Mouse (Mus musculus): ENCODE measurements at regions not wholly inside any gene's neighbourhood (a gene's known extent, or its start where the extent isn't known, plus 50 kb on each side); places are given as distances from the start of the nearest gene placed in this dataset.

DNA sequence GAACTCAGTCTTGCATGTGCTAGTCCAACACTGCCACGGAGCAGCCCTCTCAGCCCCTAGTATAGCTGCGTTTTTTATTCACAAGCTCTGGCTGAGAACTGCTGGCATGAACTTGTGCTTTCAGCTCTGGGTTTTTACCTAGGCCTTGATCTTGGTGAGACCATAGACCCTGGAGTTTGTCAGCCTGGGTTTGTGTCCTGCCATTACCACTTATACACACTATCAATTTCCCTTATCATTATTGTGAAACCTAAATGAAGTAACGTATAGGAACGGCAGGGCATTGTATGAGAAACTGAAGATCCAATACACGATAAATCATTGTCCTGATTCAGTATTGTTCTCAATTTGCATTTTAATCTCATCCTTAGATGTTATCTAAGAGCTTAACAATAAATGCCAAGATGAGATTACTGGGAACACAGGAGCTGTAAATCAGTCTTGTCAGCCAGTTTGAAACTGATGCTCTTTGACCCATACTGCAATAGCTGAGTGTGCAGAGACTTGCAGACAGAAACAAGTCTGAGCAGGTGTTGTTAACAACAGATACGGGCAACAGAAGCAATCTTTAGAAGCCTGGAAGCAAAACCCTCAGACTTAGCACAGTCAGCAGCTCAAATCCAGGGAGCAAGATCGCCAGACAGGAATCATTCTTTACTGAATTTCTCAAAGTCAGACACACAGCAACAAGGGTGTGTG, 190.7 kb upstream of the Mctp2 start:
- Histone ChIP-seq H3K9ac (ENCODE audit: low read depth, poor library complexity, severe bottlenecking) (no peak overlapping the region), H3K27me3 (ENCODE audit: control insufficient read depth, insufficient read depth, low read length, poor library complexity, severe bottlenecking) (no peaks in the 10 kb centered on the region), H3K4me3 (ENCODE audit: low read depth, low read length) (no peak overlapping the region), H3K4me1 (ENCODE audit: control insufficient read depth, insufficient read depth, low read length) (no peaks in the 10 kb centered on the region), H3K36me3 (ENCODE audit: control insufficient read depth, insufficient read depth, low read length, poor library complexity, severe bottlenecking) (no peaks in the 10 kb centered on the region), H3K27ac (ENCODE audit: insufficient read depth, low read length) (no peak overlapping the region), H3K9me3 (replicated peaks; ENCODE audit: control insufficient read depth, insufficient read depth, low read length, poor library complexity, severe bottlenecking) (no peaks in the 10 kb centered on the region)
- no peak for TF ChIP-seq POLR2A (IDR thresholded peaks at IDR 0.05; ENCODE audit: insufficient read depth, low read length)
- no peak for TF ChIP-seq CTCF (IDR thresholded peaks at IDR 0.05; ENCODE audit: low read depth, low read length)
- TF ChIP-seq EP300 (IDR thresholded peaks at IDR 0.05; ENCODE audit: insufficient read depth, low read depth, low read length), result no peak

DNA sequence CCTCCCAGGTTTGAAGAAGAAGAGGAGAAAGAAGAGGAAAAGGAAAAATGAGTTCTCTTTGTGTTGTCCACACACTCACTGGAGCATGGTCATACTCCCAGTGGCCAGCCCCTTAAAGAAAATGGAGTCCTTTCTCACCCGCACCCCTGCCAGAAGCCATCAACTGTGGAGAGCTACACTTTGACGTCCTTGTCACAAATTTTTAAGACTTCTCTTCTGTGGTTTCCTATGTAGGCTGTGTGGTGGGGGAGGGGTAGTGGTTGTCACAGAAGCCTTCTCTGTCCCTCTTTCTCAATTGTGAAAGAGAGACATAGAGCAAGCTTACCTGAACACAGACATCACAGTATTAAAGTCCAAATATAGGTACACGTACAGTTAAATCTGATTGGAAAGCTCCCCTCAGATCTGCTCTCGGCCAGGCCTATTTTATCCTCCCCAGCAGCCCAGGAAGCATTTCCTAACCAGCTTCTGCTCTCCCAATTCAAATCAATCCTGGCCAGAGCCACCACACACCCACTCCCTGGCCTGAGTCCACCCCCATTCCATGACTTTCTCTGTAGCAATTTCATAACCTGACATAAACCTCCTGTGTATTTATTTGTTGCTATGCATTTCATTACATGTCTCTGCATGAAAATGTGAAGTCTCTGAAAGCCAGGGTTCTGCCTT, 192.3 kb upstream of the Mctp2 start:
- H3K4me1 ChIP-seq (ENCODE audit: control insufficient read depth, insufficient read depth, low read length), result no peaks in the 10 kb centered on the region
- no peaks in the 10 kb centered on the region for H3K27me3 ChIP-seq (ENCODE audit: control insufficient read depth, insufficient read depth, low read length, poor library complexity, severe bottlenecking)
- H3K9me3 ChIP-seq (replicated peaks; ENCODE audit: control insufficient read depth, insufficient read depth, low read length, poor library complexity, severe bottlenecking), result no peaks in the 10 kb centered on the region
- H3K4me3 ChIP-seq (ENCODE audit: low read depth, low read length), result no peak overlapping the region
- no peak overlapping the region for H3K9ac ChIP-seq (ENCODE audit: low read depth, poor library complexity, severe bottlenecking)
- no peak overlapping the region for H3K27ac ChIP-seq (ENCODE audit: insufficient read depth, low read length)
- H3K36me3 ChIP-seq (ENCODE audit: control insufficient read depth, insufficient read depth, low read length, poor library complexity, severe bottlenecking), result no peaks in the 10 kb centered on the region
- TF ChIP-seq CTCF (IDR thresholded peaks at IDR 0.05; ENCODE audit: low read depth, low read length), result no peak
- TF ChIP-seq EP300 (IDR thresholded peaks at IDR 0.05; ENCODE audit: insufficient read depth, low read depth, low read length), result no peak
- TF ChIP-seq POLR2A (IDR thresholded peaks at IDR 0.05; ENCODE audit: insufficient read depth, low read length), result no peak

DNA sequence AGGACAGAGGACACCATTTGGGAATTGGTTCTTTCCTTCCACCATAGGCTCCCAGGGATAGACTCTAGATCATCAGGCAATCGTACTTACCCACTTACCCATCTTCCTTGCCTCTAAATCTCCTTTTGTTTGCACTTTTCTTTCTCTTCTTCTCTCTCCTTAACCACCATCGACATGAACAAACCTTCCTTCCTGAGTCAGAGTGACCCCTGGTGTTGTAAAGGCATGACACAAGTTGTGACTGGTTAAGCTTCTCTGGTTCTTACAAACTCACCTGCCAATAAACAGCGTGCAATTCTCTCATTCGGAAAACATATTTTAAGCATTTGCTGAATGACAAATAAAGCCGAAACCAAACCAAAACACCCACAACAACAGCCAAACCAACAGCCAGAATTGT, 193.4 kb upstream of the Mctp2 start:
- Histone ChIP-seq H3K9ac (ENCODE audit: low read depth, poor library complexity, severe bottlenecking) (no peak overlapping the region), H3K4me1 (ENCODE audit: control insufficient read depth, insufficient read depth, low read length) (no peaks in the 10 kb centered on the region), H3K9me3 (replicated peaks; ENCODE audit: control insufficient read depth, insufficient read depth, low read length, poor library complexity, severe bottlenecking) (no peaks in the 10 kb centered on the region), H3K4me3 (ENCODE audit: low read depth, low read length) (no peak overlapping the region), H3K27me3 (ENCODE audit: control insufficient read depth, insufficient read depth, low read length, poor library complexity, severe bottlenecking) (no peaks in the 10 kb centered on the region), H3K36me3 (ENCODE audit: control insufficient read depth, insufficient read depth, low read length, poor library complexity, severe bottlenecking) (no peaks in the 10 kb centered on the region), H3K27ac (ENCODE audit: insufficient read depth, low read length) (no peak overlapping the region)
- TF ChIP-seq POLR2A (IDR thresholded peaks at IDR 0.05; ENCODE audit: insufficient read depth, low read length) (no peak), EP300 (IDR thresholded peaks at IDR 0.05; ENCODE audit: insufficient read depth, low read depth, low read length) (no peak), CTCF (IDR thresholded peaks at IDR 0.05; ENCODE audit: low read depth, low read length) (no peak)

DNA sequence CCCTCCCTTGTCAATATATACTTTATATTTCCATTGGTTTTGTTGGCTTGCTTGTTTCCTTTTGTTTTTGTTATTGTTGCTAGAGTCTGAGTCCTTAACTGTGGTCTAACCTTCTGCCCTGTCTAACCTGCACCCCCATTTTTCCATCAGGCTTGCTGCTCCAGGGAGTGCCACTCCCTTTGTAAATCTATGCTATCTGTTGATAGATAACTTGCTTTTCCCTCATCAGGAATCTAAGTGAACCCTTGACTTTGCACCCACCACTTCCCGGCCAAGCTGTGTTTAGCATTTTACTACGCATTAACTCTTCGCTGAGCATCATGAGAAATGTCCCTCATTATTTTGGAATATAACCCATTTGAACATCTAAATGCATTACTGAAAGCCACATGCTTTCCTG, 193.8 kb upstream of the Mctp2 start:
- Histone ChIP-seq H3K9ac (ENCODE audit: low read depth, poor library complexity, severe bottlenecking) (no peak overlapping the region), H3K27me3 (ENCODE audit: control insufficient read depth, insufficient read depth, low read length, poor library complexity, severe bottlenecking) (no peaks in the 10 kb centered on the region), H3K4me3 (ENCODE audit: low read depth, low read length) (no peak overlapping the region), H3K9me3 (replicated peaks; ENCODE audit: control insufficient read depth, insufficient read depth, low read length, poor library complexity, severe bottlenecking) (no peaks in the 10 kb centered on the region), H3K27ac (ENCODE audit: insufficient read depth, low read length) (no peak overlapping the region), H3K36me3 (ENCODE audit: control insufficient read depth, insufficient read depth, low read length, poor library complexity, severe bottlenecking) (no peaks in the 10 kb centered on the region), H3K4me1 (ENCODE audit: control insufficient read depth, insufficient read depth, low read length) (no peaks in the 10 kb centered on the region)
- TF ChIP-seq EP300 (IDR thresholded peaks at IDR 0.05; ENCODE audit: insufficient read depth, low read depth, low read length), result no peak
- no peak for TF ChIP-seq CTCF (IDR thresholded peaks at IDR 0.05; ENCODE audit: low read depth, low read length)
- no peak for TF ChIP-seq POLR2A (IDR thresholded peaks at IDR 0.05; ENCODE audit: insufficient read depth, low read length)

DNA sequence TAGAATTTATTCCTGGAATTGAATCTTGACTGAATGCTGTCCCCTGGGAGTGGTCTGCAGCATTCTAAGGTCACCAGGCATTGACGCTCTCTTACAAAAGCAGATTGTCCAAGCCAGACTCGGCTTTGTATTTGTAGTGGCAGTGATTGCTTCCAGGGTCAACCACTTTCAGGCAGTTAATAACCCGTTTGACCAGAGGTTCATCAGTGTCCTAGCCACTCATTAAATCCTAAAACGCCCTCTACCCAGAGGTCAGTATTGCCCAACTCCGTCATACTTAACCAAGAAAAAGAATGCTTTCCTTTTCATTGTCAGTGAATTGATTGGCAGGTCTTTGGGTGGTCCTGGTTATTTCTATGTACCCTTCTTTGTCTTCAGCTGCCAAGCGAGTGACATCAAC, 194.6 kb upstream of the Mctp2 start:
- Histone ChIP-seq H3K4me3 (ENCODE audit: low read depth, low read length) (no peak overlapping the region), H3K27me3 (ENCODE audit: control insufficient read depth, insufficient read depth, low read length, poor library complexity, severe bottlenecking) (no peaks in the 10 kb centered on the region), H3K36me3 (ENCODE audit: control insufficient read depth, insufficient read depth, low read length, poor library complexity, severe bottlenecking) (no peaks in the 10 kb centered on the region), H3K27ac (ENCODE audit: insufficient read depth, low read length) (no peak overlapping the region), H3K9ac (ENCODE audit: low read depth, poor library complexity, severe bottlenecking) (no peak overlapping the region), H3K4me1 (ENCODE audit: control insufficient read depth, insufficient read depth, low read length) (no peaks in the 10 kb centered on the region), H3K9me3 (replicated peaks; ENCODE audit: control insufficient read depth, insufficient read depth, low read length, poor library complexity, severe bottlenecking) (no peaks in the 10 kb centered on the region)
- TF ChIP-seq CTCF (IDR thresholded peaks at IDR 0.05; ENCODE audit: low read depth, low read length), result no peak
- TF ChIP-seq POLR2A (IDR thresholded peaks at IDR 0.05; ENCODE audit: insufficient read depth, low read length), result no peak
- no peak for TF ChIP-seq EP300 (IDR thresholded peaks at IDR 0.05; ENCODE audit: insufficient read depth, low read depth, low read length)

DNA sequence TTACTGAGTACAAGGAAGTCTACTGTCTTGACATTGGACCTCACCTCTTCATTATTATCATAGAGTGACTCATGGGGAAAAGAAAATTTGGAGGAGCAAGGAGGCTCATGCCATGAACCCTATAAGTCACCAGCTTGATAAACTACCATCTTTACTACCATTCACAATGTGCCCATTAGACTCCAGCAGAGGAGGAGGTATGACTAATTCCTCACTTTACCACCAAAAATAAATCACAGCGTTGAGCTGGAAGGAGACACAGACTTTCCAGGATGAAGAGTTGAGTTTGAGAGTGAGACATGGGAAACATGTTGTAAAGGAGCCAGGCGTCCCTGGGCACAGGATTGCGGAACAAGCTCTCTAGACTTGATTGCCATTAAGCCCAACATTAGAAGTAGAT, 195.0 kb upstream of the Mctp2 start:
- Histone ChIP-seq H3K4me3 (ENCODE audit: low read depth, low read length) (no peak overlapping the region), H3K36me3 (ENCODE audit: control insufficient read depth, insufficient read depth, low read length, poor library complexity, severe bottlenecking) (no peaks in the 10 kb centered on the region), H3K9ac (ENCODE audit: low read depth, poor library complexity, severe bottlenecking) (no peak overlapping the region), H3K27ac (ENCODE audit: insufficient read depth, low read length) (no peak overlapping the region), H3K4me1 (ENCODE audit: control insufficient read depth, insufficient read depth, low read length) (no peaks in the 10 kb centered on the region), H3K27me3 (ENCODE audit: control insufficient read depth, insufficient read depth, low read length, poor library complexity, severe bottlenecking) (no peaks in the 10 kb centered on the region), H3K9me3 (replicated peaks; ENCODE audit: control insufficient read depth, insufficient read depth, low read length, poor library complexity, severe bottlenecking) (no peaks in the 10 kb centered on the region)
- TF ChIP-seq POLR2A (IDR thresholded peaks at IDR 0.05; ENCODE audit: insufficient read depth, low read length) (no peak), EP300 (IDR thresholded peaks at IDR 0.05; ENCODE audit: insufficient read depth, low read depth, low read length) (no peak), CTCF (IDR thresholded peaks at IDR 0.05; ENCODE audit: low read depth, low read length) (no peak)
